Mouse (Mus musculus): ENCODE measurements around the gene Slc25a45. TPM values are rescaled to one million over a fixed set of nuclear protein-coding genes. Genes with fewer than 3 reads are reported as not detected.

Gene Slc25a45
- total and polyA plus RNA-seq, 2 experiments from 2014 or later, result 1.8 to 6.0 TPM

GRCm38 (mm10) chr19:5872528-5872927 is 5.1 kb upstream of the Slc25a45 start:
- no peak for ATAC-seq
- Histone ChIP-seq H3K27me3 (ENCODE audit: insufficient read depth, low read length) (no peaks in the 10 kb centered on the region), H3K36me3 (ENCODE audit: insufficient read depth, low read length) (peaks cover 8% of the 10 kb centered on the region; the same call in 1 of the 2 replicates), H3K4me1 (ENCODE audit: insufficient read depth, low read length) (peaks cover 14% of the 10 kb centered on the region), H3K9ac (replicated peaks; ENCODE audit: low read length) (no peak overlapping the region), H3K4me2 (ENCODE audit: low read depth, low read length) (no peak overlapping the region), H3K9me3 (ENCODE audit: low read length) (no peaks in the 10 kb centered on the region), H3K4me3 (ENCODE audit: low read length) (no peak overlapping the region), H3K27ac (no peak overlapping the region)
- no peak for TF ChIP-seq CTCF (IDR thresholded peaks at IDR 0.05; ENCODE audit: low read depth)
- WGBS, result 91% methylated on average over 4 of the region's 4 CpGs
- no peak for DNase-seq (ENCODE audit: low spot score)

GRCm38 (mm10) chr19:5872931-5873556 is 4.6 kb upstream of the Slc25a45 start:
- peaks cover 8% of the 10 kb centered on the region; the same call in 1 of the 2 replicates for H3K36me3 ChIP-seq (ENCODE audit: insufficient read depth, low read length)
- no peaks in the 10 kb centered on the region for H3K27me3 ChIP-seq (ENCODE audit: insufficient read depth, low read length)
- TF ChIP-seq CTCF (IDR thresholded peaks at IDR 0.05; ENCODE audit: low read depth), result no peak
- no peak overlapping the region for H3K9ac ChIP-seq (replicated peaks; ENCODE audit: low read length)
- WGBS, result 88% methylated on average over 19 of the region's 19 CpGs
- no peaks in the 10 kb centered on the region for H3K9me3 ChIP-seq (ENCODE audit: low read length)
- no peak overlapping the region for H3K4me2 ChIP-seq (ENCODE audit: low read depth, low read length)
- DNase-seq (ENCODE audit: low spot score) (no peak), ATAC-seq (no peak)
- H3K4me3 ChIP-seq (ENCODE audit: low read length), result no peak overlapping the region
- no peak overlapping the region for H3K27ac ChIP-seq
- peaks cover 14% of the 10 kb centered on the region for H3K4me1 ChIP-seq (ENCODE audit: insufficient read depth, low read length)

GRCm38 (mm10) chr19:5874391-5874968 is 3.1 kb upstream of the Slc25a45 start:
- DNase-seq (ENCODE audit: low spot score) (no peak), ATAC-seq (no peak)
- H3K9ac ChIP-seq (replicated peaks; ENCODE audit: low read length), result peak overlapping the region; percentile 71
- H3K4me3 ChIP-seq (ENCODE audit: low read length), result peak overlapping the region; percentile 75
- no peaks in the 10 kb centered on the region for H3K9me3 ChIP-seq (ENCODE audit: low read length)
- 6% methylated on average over 13 of the region's 13 CpGs for whole genome bisulfite sequencing
- peak overlapping the region; percentile 97 for H3K4me2 ChIP-seq (ENCODE audit: low read depth, low read length)
- H3K36me3 ChIP-seq (ENCODE audit: insufficient read depth, low read length), result no peaks in the 10 kb centered on the region
- no peaks in the 10 kb centered on the region for H3K27me3 ChIP-seq (ENCODE audit: insufficient read depth, low read length)
- peaks cover 14% of the 10 kb centered on the region for H3K4me1 ChIP-seq (ENCODE audit: insufficient read depth, low read length)
- TF ChIP-seq CTCF (IDR thresholded peaks at IDR 0.05; ENCODE audit: low read depth), result no peak
- H3K27ac ChIP-seq, result no peak overlapping the region

- peak; percentile 90 for ATAC-seq
- peaks cover 14% of the 10 kb centered on the region for H3K4me1 ChIP-seq (ENCODE audit: insufficient read depth, low read length)
- peak; percentile 96 for DNase-seq (ENCODE audit: low spot score)
- H3K9ac ChIP-seq (replicated peaks; ENCODE audit: low read length), result peak within 1 kb of the TSS; percentile 71
- H3K4me3 ChIP-seq (ENCODE audit: low read length), result peak within 1 kb of the TSS; percentile 75
- no peaks in the 10 kb centered on the region for H3K27me3 ChIP-seq (ENCODE audit: insufficient read depth, low read length)
- under 1% methylated on average over 33 of the region's 37 CpGs for WGBS
- no peak for TF ChIP-seq CTCF (IDR thresholded peaks at IDR 0.05; ENCODE audit: low read depth)
- no peaks in the 10 kb centered on the region for H3K36me3 ChIP-seq (ENCODE audit: insufficient read depth, low read length)
- H3K9me3 ChIP-seq (ENCODE audit: low read length), result no peaks in the 10 kb centered on the region
- H3K27ac ChIP-seq, result peak within 1 kb of the TSS; percentile 74
- peak within 1 kb of the TSS; percentile 97 for H3K4me2 ChIP-seq (ENCODE audit: low read depth, low read length)
These were observed 2.6 kb upstream of the Slc25a45 start, which contains the start of gene Frmd8 for GRCm38 (mm10) chr19:5874969-5875480. Frmd8 (minus strand) TSS chr19:5875274.

- WGBS, result 51% methylated on average over 7 of the region's 7 CpGs
- ATAC-seq (no peak), DNase-seq (ENCODE audit: low spot score) (no peak)
- H3K36me3 ChIP-seq (ENCODE audit: insufficient read depth, low read length), result no peaks in the 10 kb centered on the region
- no peaks in the 10 kb centered on the region for H3K9me3 ChIP-seq (ENCODE audit: low read length)
- H3K27ac ChIP-seq, result peak overlapping the region; percentile 65
- H3K9ac ChIP-seq (replicated peaks; ENCODE audit: low read length), result peak overlapping the region; percentile 22; the same call in 1 of the 2 replicates
- peak overlapping the region; percentile 28; the same call in 1 of the 2 replicates for H3K4me2 ChIP-seq (ENCODE audit: low read depth, low read length)
- H3K27me3 ChIP-seq (ENCODE audit: insufficient read depth, low read length), result no peaks in the 10 kb centered on the region
- H3K4me1 ChIP-seq (ENCODE audit: insufficient read depth, low read length), result peaks cover 14% of the 10 kb centered on the region
- TF ChIP-seq CTCF (IDR thresholded peaks at IDR 0.05; ENCODE audit: low read depth), result no peak
- H3K4me3 ChIP-seq (ENCODE audit: low read length), result no peak overlapping the region
These were observed 734 bp downstream of the Slc25a45 start for GRCm38 (mm10) chr19:5878362-5878722.

- no peaks in the 10 kb centered on the region for H3K9me3 ChIP-seq (ENCODE audit: low read length)
- H3K27me3 ChIP-seq (ENCODE audit: insufficient read depth, low read length), result no peaks in the 10 kb centered on the region
- no peak overlapping the region for H3K4me3 ChIP-seq (ENCODE audit: low read length)
- H3K4me1 ChIP-seq (ENCODE audit: insufficient read depth, low read length), result peaks cover 13% of the 10 kb centered on the region
- no peak overlapping the region for H3K9ac ChIP-seq (replicated peaks; ENCODE audit: low read length)
- H3K4me2 ChIP-seq (ENCODE audit: low read depth, low read length), result no peak overlapping the region
- WGBS, result 81% methylated on average over 3 of the region's 3 CpGs
- ATAC-seq (no peak), DNase-seq (ENCODE audit: low spot score) (no peak)
- no peak overlapping the region for H3K27ac ChIP-seq
- no peak for TF ChIP-seq CTCF (IDR thresholded peaks at IDR 0.05; ENCODE audit: low read depth)
- H3K36me3 ChIP-seq (ENCODE audit: insufficient read depth, low read length), result no peaks in the 10 kb centered on the region
These were observed 1.3 kb downstream of the Slc25a45 start for GRCm38 (mm10) chr19:5878916-5879315.

GRCm38 (mm10) chr19:5879735-5880134 is 2.1 kb downstream of the Slc25a45 start:
- Histone ChIP-seq H3K4me2 (ENCODE audit: low read depth, low read length) (no peak overlapping the region), H3K9ac (replicated peaks; ENCODE audit: low read length) (no peak overlapping the region), H3K27ac (no peak overlapping the region), H3K9me3 (ENCODE audit: low read length) (no peaks in the 10 kb centered on the region), H3K27me3 (ENCODE audit: insufficient read depth, low read length) (no peaks in the 10 kb centered on the region), H3K36me3 (ENCODE audit: insufficient read depth, low read length) (no peaks in the 10 kb centered on the region), H3K4me1 (ENCODE audit: insufficient read depth, low read length) (peaks cover 5% of the 10 kb centered on the region; the same call in 1 of the 2 replicates), H3K4me3 (ENCODE audit: low read length) (no peak overlapping the region)
- 95% methylated on average over 7 of the region's 7 CpGs for WGBS
- no peak for TF ChIP-seq CTCF (IDR thresholded peaks at IDR 0.05; ENCODE audit: low read depth)
- DNase-seq (ENCODE audit: low spot score), result no peak
- ATAC-seq, result no peak

All from hindbrain, postnatal 0 days (tissue).